Mouse (Mus musculus): ENCODE measurements around the gene Zbtb43. TPM values are rescaled to one million over a fixed set of nuclear protein-coding genes. Genes with fewer than 3 reads are reported as not detected.

Gene Zbtb43
- 19.3 and 19.9 TPM in 2 replicates for polyA plus RNA-seq (2016; fragmentation: Nextera tagmentation; extraction: Ambion mirVana)

- peaks cover 23% of the 10 kb centered on the region for H3K36me3 ChIP-seq
- no peaks in the 10 kb centered on the region for H3K27me3 ChIP-seq (ENCODE audit: low read depth, poor library complexity, severe bottlenecking)
- H3K4me1 ChIP-seq: peaks cover 22% of the 10 kb centered on the region
- H3K4me3 ChIP-seq: peak within 1 kb of the TSS; percentile 79
- DNase-seq (ENCODE audit: low spot score): peak; percentile 97
- 5% methylated on average over 36 of the region's 36 CpGs for WGBS
- H3K9me3 ChIP-seq (replicated peaks): no peaks in the 10 kb centered on the region
- peak within 1 kb of the TSS; percentile 90 for H3K27ac ChIP-seq
Observed at GRCm38 (mm10) chr2:33468466-33469097, at the start of gene Zbtb43. Zbtb43 (minus strand) TSS chr2:33468559.

DNA sequence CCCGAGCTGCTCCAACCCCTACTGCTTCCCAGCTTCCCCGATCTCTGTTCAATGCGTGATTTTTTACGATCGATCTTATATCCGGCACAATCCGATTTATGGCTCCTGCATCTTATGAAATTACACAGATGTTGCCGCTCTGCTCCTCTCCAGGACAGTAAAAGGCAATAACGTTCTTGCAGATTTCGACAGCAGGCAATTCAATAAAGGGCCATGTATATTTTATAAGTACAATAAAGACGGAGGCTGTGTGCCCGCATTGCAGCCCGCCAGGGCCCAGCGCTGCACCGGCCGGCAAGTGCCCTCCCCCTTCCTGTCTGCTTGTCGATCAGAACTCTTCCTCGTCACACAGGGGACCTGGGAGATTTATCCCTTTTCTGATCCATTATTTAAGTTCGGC, 47.5 kb upstream of the Zbtb43 start:
- Histone ChIP-seq H3K27me3 (ENCODE audit: low read depth, poor library complexity, severe bottlenecking) (0 out of 2 replicates have a peak, but pooled peaks cover 4% of the 10 kb centered on the region), H3K9me3 (replicated peaks) (no peaks in the 10 kb centered on the region), H3K27ac (no peak overlapping the region), H3K4me3 (no peak overlapping the region), H3K4me1 (peaks cover 18% of the 10 kb centered on the region), H3K36me3 (no peaks in the 10 kb centered on the region)
- WGBS: 67% methylated on average over 19 of the region's 19 CpGs
- DNase-seq (ENCODE audit: low spot score): no peak

- Histone ChIP-seq H3K27me3 (ENCODE audit: low read depth, poor library complexity, severe bottlenecking) (0 out of 2 replicates have a peak, but pooled peaks cover 4% of the 10 kb centered on the region), H3K4me3 (no peak overlapping the region), H3K4me1 (peaks cover 18% of the 10 kb centered on the region), H3K9me3 (replicated peaks) (no peaks in the 10 kb centered on the region), H3K27ac (no peak overlapping the region), H3K36me3 (no peaks in the 10 kb centered on the region)
- DNase-seq (ENCODE audit: low spot score): no peak
- WGBS: 80% methylated on average over 8 of the region's 8 CpGs
Observed at GRCm38 (mm10) chr2:33515431-33515830, 47.1 kb upstream of the Zbtb43 start.

DNA sequence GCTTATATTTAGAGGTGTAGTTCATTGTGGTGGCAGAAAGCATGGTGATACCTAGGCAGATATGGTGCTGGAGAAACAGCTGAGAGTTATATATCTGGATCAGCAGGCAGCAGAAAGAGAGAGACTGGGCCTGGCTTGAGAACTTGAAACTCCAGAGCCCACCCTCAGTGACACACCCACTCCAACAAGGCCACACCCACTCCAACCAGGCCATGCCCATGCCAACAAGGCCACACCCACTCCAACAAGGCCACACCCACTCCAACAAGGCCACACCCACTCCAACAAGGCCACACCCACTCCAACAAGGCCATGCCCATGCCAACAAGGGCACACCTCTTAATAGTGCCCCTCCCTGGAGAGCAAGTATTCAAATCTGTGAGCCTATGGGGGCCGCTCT, 42.4 kb upstream of the Zbtb43 start:
- no peak overlapping the region for H3K4me3 ChIP-seq
- H3K36me3 ChIP-seq: no peaks in the 10 kb centered on the region
- no peak for DNase-seq (ENCODE audit: low spot score)
- no peak overlapping the region for H3K27ac ChIP-seq
- H3K9me3 ChIP-seq (replicated peaks): no peaks in the 10 kb centered on the region
- 97% methylated on average over 1 of the region's 1 CpGs for whole genome bisulfite sequencing
- 0 out of 2 replicates have a peak, but pooled peaks cover 4% of the 10 kb centered on the region for H3K27me3 ChIP-seq (ENCODE audit: low read depth, poor library complexity, severe bottlenecking)
- peaks cover 9% of the 10 kb centered on the region for H3K4me1 ChIP-seq

GRCm38 (mm10) chr2:33502602-33503001, 34.2 kb upstream of the Zbtb43 start:
- H3K36me3 ChIP-seq: no peaks in the 10 kb centered on the region
- H3K4me3 ChIP-seq: no peak overlapping the region
- WGBS: 32% methylated on average over 2 of the region's 2 CpGs
- H3K9me3 ChIP-seq (replicated peaks): no peaks in the 10 kb centered on the region
- H3K27me3 ChIP-seq (ENCODE audit: low read depth, poor library complexity, severe bottlenecking): no peaks in the 10 kb centered on the region
- no peak for DNase-seq (ENCODE audit: low spot score)
- no peak overlapping the region for H3K27ac ChIP-seq
- no peaks in the 10 kb centered on the region for H3K4me1 ChIP-seq

DNA sequence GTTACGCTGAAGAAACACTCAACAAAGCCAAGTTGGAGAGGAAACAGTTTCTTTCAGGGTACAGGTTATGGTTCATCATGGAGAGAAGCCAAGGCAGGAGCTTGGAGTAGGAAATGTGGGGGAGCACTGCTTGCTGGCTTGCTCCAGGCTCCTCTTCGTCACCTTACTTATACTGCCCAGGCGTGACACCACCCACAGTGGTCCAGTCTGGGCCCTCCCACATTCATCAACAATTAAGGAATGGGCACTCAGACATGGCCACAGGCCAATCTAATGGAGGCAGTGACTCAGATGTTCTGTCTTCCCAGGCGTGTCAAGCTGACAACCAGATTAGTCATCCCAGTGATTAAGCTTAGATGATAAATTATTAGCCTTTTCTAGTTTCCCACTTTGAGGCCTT, 29.9 kb upstream of the Zbtb43 start:
- Histone ChIP-seq H3K36me3 (no peaks in the 10 kb centered on the region), H3K4me3 (no peak overlapping the region), H3K27ac (no peak overlapping the region), H3K4me1 (no peaks in the 10 kb centered on the region), H3K27me3 (ENCODE audit: low read depth, poor library complexity, severe bottlenecking) (no peaks in the 10 kb centered on the region), H3K9me3 (replicated peaks) (no peaks in the 10 kb centered on the region)
- WGBS: 80% methylated on average over 4 of the region's 4 CpGs
- no peak for DNase-seq (ENCODE audit: low spot score)

DNA sequence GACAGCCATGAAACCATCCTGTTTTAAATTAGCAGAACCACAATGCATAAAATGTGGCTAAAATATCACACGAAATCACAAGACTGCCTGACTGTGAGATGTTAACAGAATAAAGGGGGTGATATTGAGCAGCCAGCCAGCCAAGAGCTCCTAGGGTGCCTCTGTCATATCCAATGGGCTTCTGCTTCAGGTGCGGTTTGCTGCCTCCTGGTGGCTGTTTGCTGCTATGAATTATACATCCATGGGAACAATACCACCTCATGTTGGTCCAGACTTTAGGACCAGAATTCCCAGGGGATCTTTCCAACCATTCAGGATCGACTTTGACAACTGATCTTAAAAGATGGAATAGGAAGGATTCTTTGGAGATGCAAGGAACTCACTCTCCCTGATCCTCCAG, 27.3 kb upstream of the Zbtb43 start:
- Histone ChIP-seq H3K27ac (no peak overlapping the region), H3K4me1 (no peaks in the 10 kb centered on the region), H3K4me3 (no peak overlapping the region), H3K36me3 (no peaks in the 10 kb centered on the region), H3K27me3 (ENCODE audit: low read depth, poor library complexity, severe bottlenecking) (0 out of 2 replicates have a peak, but pooled peaks cover 1% of the 10 kb centered on the region), H3K9me3 (replicated peaks) (no peaks in the 10 kb centered on the region)
- 55% methylated on average over 3 of the region's 3 CpGs for WGBS
- no peak for DNase-seq (ENCODE audit: low spot score)

- WGBS: 96% methylated on average over 3 of the region's 3 CpGs
- no peaks in the 10 kb centered on the region for H3K36me3 ChIP-seq
- H3K27me3 ChIP-seq (ENCODE audit: low read depth, poor library complexity, severe bottlenecking): 0 out of 2 replicates have a peak, but pooled peaks cover 8% of the 10 kb centered on the region
- no peaks in the 10 kb centered on the region for H3K9me3 ChIP-seq (replicated peaks)
- no peak overlapping the region for H3K4me3 ChIP-seq
- DNase-seq (ENCODE audit: low spot score): no peak
- H3K4me1 ChIP-seq: peaks cover 3% of the 10 kb centered on the region; the same call in 1 of the 2 replicates
- no peak overlapping the region for H3K27ac ChIP-seq
Observed at GRCm38 (mm10) chr2:33492041-33492440, 23.7 kb upstream of the Zbtb43 start.

DNA sequence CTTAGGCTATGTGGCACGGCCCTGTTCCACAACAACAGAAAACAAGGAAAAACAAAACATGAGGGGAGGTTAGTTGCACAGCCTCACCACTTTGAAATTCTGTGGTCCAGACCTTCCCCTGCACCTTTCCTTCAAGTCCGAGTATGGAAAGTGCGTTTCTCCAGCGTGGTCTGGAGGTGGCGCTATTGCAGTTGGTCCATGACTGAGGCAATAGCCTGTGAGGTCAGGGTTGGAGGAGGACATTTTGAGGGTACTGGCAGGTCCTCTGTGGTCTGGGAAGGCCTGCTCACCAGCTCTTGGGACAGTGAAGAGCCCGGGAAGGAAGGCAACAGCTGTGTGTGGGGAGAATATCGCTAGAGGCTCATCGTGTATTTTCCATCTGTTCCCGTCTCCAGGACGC, 21.2 kb upstream of the Zbtb43 start:
- no peak overlapping the region for H3K27ac ChIP-seq
- WGBS: 63% methylated on average over 10 of the region's 10 CpGs
- no peak overlapping the region for H3K4me3 ChIP-seq
- peaks cover 3% of the 10 kb centered on the region; the same call in 1 of the 2 replicates for H3K4me1 ChIP-seq
- DNase-seq (ENCODE audit: low spot score): no peak
- H3K27me3 ChIP-seq (ENCODE audit: low read depth, poor library complexity, severe bottlenecking): peaks cover 18% of the 10 kb centered on the region; the same call in 1 of the 2 replicates
- no peaks in the 10 kb centered on the region for H3K36me3 ChIP-seq
- no peaks in the 10 kb centered on the region for H3K9me3 ChIP-seq (replicated peaks)

DNA sequence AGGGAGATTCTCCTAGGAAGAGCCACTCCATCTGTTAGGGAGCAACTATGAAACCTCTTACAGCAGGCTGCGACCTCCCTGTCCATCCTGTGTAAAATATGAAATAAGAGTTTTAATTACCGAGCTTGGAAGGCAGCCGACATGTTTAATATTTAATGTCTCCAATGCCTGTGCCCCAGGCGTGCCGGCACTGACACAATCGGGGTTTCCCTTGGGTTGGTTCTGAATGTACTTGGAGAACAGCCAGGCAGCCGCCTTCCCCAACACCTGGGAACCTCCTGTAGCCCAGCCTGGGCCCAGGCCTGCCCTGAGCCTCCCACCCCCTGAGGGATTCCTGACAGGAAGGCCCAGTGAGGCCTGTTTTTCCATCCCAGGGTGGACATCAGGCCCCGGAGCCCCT, 19.0 kb upstream of the Zbtb43 start:
- WGBS: 84% methylated on average over 8 of the region's 8 CpGs
- Histone ChIP-seq H3K4me3 (no peak overlapping the region), H3K9me3 (replicated peaks) (no peaks in the 10 kb centered on the region), H3K36me3 (no peaks in the 10 kb centered on the region), H3K27ac (peak overlapping the region; percentile 56; the same call in 1 of the 2 replicates), H3K27me3 (ENCODE audit: low read depth, poor library complexity, severe bottlenecking) (peaks cover 18% of the 10 kb centered on the region; the same call in 1 of the 2 replicates), H3K4me1 (peaks cover 3% of the 10 kb centered on the region; the same call in 1 of the 2 replicates)
- no peak for DNase-seq (ENCODE audit: low spot score)

GRCm38 (mm10) chr2:33486866-33487265, 18.5 kb upstream of the Zbtb43 start:
- H3K27ac ChIP-seq: no peak overlapping the region
- peak; percentile 90 for DNase-seq (ENCODE audit: low spot score)
- peaks cover 3% of the 10 kb centered on the region; the same call in 1 of the 2 replicates for H3K4me1 ChIP-seq
- WGBS: 7% methylated on average over 9 of the region's 9 CpGs
- peaks cover 18% of the 10 kb centered on the region; the same call in 1 of the 2 replicates for H3K27me3 ChIP-seq (ENCODE audit: low read depth, poor library complexity, severe bottlenecking)
- H3K36me3 ChIP-seq: no peaks in the 10 kb centered on the region
- H3K4me3 ChIP-seq: no peak overlapping the region
- H3K9me3 ChIP-seq (replicated peaks): no peaks in the 10 kb centered on the region

DNA sequence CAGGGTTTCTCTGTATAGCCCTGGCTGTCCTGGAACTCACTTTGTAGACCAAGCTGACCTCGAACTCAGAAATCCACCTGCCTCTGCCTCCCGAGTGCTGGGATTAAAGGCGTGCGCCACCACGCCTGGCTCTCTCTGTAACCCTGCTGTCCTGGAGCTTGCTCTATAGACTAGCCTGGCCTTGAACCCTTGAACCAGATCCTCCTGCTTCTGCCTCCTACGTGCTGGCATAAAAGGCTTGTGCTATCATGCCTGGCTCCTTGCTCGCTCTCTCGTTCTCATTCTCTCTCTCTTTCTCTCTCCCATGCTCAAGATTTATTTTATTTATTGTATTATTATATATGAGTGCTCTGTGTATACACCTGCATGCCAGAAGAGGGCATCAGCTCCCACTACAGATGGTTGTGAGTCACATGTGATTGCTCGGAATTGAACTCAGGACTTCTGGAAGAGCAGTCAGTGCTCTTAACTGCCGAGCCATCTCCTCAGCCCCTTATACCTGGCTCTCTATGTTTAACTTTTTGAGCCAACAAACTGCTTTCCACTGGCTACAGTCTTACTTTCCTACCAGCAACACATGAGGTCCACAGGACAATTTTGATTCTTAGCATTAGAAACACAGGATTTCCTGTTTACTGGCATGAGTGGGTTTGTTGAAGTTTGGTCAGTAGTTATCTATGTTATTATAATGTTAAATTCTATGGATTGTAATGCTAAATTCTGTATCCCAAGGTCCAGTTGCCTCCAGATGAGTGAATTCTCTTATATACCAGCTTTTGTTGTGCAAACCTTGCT, 9.8 kb upstream of the Zbtb43 start:
- whole genome bisulfite sequencing: 89% methylated on average over 10 of the region's 10 CpGs
- H3K27me3 ChIP-seq (ENCODE audit: low read depth, poor library complexity, severe bottlenecking): no peaks in the 10 kb centered on the region
- no peak for DNase-seq (ENCODE audit: low spot score)
- peaks cover 15% of the 10 kb centered on the region for H3K4me1 ChIP-seq
- H3K36me3 ChIP-seq: no peaks in the 10 kb centered on the region
- no peak overlapping the region for H3K27ac ChIP-seq
- H3K9me3 ChIP-seq (replicated peaks): no peaks in the 10 kb centered on the region
- H3K4me3 ChIP-seq: no peak overlapping the region

DNA sequence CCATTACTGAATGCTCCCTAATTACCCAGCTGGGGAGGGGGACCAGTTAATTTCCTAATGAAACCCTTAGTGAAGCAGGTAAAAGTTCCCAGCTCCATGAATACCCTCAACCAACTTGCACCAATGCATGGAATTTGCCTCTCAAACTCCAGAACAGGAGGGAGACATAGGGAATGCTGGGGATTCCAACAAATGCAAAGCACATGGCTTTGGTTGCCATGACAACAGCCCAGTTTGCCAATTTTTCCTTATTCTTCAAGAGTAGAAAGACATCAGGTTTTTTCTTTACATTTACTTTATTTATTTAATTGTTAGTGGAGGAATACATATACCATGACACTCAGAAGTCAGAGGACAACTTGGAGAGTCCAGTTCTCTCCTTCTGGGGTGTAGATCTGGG, 7.6 kb upstream of the Zbtb43 start:
- no peak overlapping the region for H3K4me3 ChIP-seq
- H3K9me3 ChIP-seq (replicated peaks): no peaks in the 10 kb centered on the region
- no peaks in the 10 kb centered on the region for H3K36me3 ChIP-seq
- H3K27ac ChIP-seq: no peak overlapping the region
- no peaks in the 10 kb centered on the region for H3K27me3 ChIP-seq (ENCODE audit: low read depth, poor library complexity, severe bottlenecking)
- H3K4me1 ChIP-seq: peaks cover 15% of the 10 kb centered on the region
- DNase-seq (ENCODE audit: low spot score): peak; percentile 45
